Mouse (Mus musculus): ENCODE data around the gene Oasl1. TPM values are rescaled to one million over a fixed set of nuclear protein-coding genes. Genes with fewer than 3 reads are reported as not detected.

The Oasl1 gene
- polyA plus RNA-seq, 1 experiment from 2014 or later = 0.88 TPM

DNA sequence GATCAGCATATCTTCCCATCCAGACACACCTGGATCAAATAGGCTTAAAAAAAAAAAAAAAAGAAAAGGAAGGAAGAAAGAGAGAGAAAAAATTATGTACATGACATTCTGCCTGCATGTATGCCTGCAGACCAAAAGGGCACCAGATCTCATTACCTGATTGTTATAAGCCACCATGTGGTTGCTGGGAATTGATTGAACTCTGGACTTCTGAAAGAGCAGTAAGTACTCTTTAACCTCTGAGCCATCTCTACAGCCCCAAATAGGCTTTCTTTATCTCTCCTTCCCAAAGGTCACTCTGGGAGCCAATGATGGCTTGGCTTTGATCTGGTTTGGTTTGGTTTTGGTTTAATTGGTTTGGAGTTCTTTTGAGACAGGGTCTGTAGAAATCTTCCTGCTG, 62.0 kb downstream of the Oasl1 start:
- Histone ChIP-seq H3K4me1 (replicated peaks) (peaks cover 18% of the 10 kb centered on the region), H3K4me2 (no peak overlapping the region)
- ATAC-seq (ENCODE audit: insufficient read depth) = no peak

More for the DNA sequence above, 62.0 kb downstream of the Oasl1 start:
- Histone ChIP-seq H3K9ac (no peak overlapping the region), H3K27ac (replicated peaks) (0 out of 2 replicates have a peak overlapping the region, but pooled peaks have one; percentile 16), H3K4me3 (replicated peaks) (no peak overlapping the region), H3K9me3 (replicated peaks) (no peaks in the 10 kb centered on the region), H3K36me3 (replicated peaks) (no peaks in the 10 kb centered on the region), H3K27me3 (no peaks in the 10 kb centered on the region)

Other genes with a start within 250 kb of the Oasl1 start
- 36.2 and 36.8 TPM in 2 replicates for gene Gltp, start 232.3 kb upstream of the Oasl1 start, polyA plus RNA-seq (2015; fragmentation: Nextera tagmentation; extraction: Ambion mirVana)
- gene Tchp, start 215.5 kb upstream of the Oasl1 start, polyA plus RNA-seq (2015; fragmentation: Nextera tagmentation; extraction: Ambion mirVana) = 2.9 and 3.2 TPM in 2 replicates
- gene Ankrd13a, start 148.6 kb upstream of the Oasl1 start, polyA plus RNA-seq (2015; fragmentation: Nextera tagmentation; extraction: Ambion mirVana) = 41.0 and 42.8 TPM in 2 replicates
- gene Git2, start 147.7 kb upstream of the Oasl1 start, polyA plus RNA-seq (2015; fragmentation: Nextera tagmentation; extraction: Ambion mirVana) = 16.3 and 16.5 TPM in 2 replicates
- gene 1500011B03Rik, start 99.8 kb upstream of the Oasl1 start, polyA plus RNA-seq (2015; fragmentation: Nextera tagmentation; extraction: Ambion mirVana) = 21.3 and 21.4 TPM in 2 replicates
- not detected in 2 replicates for gene 4930519G04Rik, start 69.6 kb upstream of the Oasl1 start, polyA plus RNA-seq (2015; fragmentation: Nextera tagmentation; extraction: Ambion mirVana)
- not detected in 2 replicates for gene Gm9936, start 64.6 kb upstream of the Oasl1 start, polyA plus RNA-seq (2015; fragmentation: Nextera tagmentation; extraction: Ambion mirVana)
- 3.5 and 3.8 TPM in 2 replicates for gene Oasl2, start 26.3 kb upstream of the Oasl1 start, polyA plus RNA-seq (2015; fragmentation: Nextera tagmentation; extraction: Ambion mirVana)
- 10.2 and 12.3 TPM in 2 replicates for gene 2210016L21Rik, start 18.9 kb downstream of the Oasl1 start, polyA plus RNA-seq (2015; fragmentation: Nextera tagmentation; extraction: Ambion mirVana)
- 3.8 and 4.3 TPM in 2 replicates for gene Hnf1a, start 47.9 kb downstream of the Oasl1 start, polyA plus RNA-seq (2015; fragmentation: Nextera tagmentation; extraction: Ambion mirVana)
- 7.9 and 12.1 TPM in 2 replicates for gene Sppl3, start 87.9 kb downstream of the Oasl1 start, polyA plus RNA-seq (2015; fragmentation: Nextera tagmentation; extraction: Ambion mirVana)
- gene Gm10401, start 175.1 kb downstream of the Oasl1 start, polyA plus RNA-seq (2015; fragmentation: Nextera tagmentation; extraction: Ambion mirVana) = 7.9 and 11.4 TPM in 2 replicates
- gene Acads, start 196.1 kb downstream of the Oasl1 start, polyA plus RNA-seq (2015; fragmentation: Nextera tagmentation; extraction: Ambion mirVana) = 49.8 and 53.6 TPM in 2 replicates
- gene Unc119b, start 211.7 kb downstream of the Oasl1 start, polyA plus RNA-seq (2015; fragmentation: Nextera tagmentation; extraction: Ambion mirVana) = 8.5 and 10.3 TPM in 2 replicates
- 23.7 and 29.6 TPM in 2 replicates for gene Mlec, start 234.9 kb downstream of the Oasl1 start, polyA plus RNA-seq (2015; fragmentation: Nextera tagmentation; extraction: Ambion mirVana)

All from liver, embryonic 15.5 days (tissue).